Mouse (Mus musculus) brain, embryonic 18.5 days (tissue): ENCODE measurements at regions not wholly inside any gene's neighbourhood (a gene's known extent, or its start where the extent isn't known, plus 50 kb on each side); places are given as distances from the start of the nearest gene placed in this dataset.

ENCODE experiments used
- DNase-seq: peaks from one replicate; pipeline ENCODE4 v3.0.0-alpha.2; 2012; ENCODE audit warnings: low read depth, low spot score

DNA sequence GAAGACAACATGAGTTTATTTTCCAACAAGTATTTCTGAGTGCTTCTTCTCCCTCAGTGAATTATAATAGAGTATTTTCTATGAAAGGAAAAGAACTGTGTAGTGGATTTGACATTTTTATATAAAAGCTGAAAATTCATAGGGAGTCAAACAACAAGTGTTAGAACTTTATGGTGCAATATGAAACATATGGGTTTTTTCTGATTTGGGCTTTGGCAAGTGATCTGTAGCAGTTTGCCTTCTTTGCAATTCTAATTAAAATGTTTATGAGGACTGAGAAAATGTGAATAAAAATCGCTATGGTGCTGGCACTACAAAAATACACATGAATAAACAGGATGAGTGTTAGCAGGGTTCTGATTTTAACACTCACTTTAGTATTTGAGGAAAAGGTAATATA, 341.0 kb downstream of the Gabrg1 start:
- peak; percentile 67 for DNase-seq

DNA sequence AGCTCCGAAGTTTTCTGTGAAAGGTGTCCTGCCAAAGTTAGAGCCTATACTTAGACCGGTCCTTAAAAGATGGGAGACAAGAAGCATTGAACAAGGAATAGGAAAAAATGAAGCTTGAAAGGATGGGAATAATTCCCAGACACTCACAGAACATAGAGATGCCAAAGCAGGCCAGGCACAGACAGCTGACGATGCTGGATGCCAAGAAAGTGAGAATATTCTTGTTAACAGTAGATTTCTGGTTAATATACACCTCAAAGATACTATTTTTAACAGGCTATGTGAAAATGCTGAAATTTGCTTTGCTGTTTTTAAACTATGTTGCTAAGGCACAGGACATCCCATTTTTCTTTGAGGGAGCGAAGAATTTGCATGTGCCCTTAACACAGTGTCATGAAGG, 366.3 kb downstream of the Gabrg1 start:
- DNase-seq, result no peak

DNA sequence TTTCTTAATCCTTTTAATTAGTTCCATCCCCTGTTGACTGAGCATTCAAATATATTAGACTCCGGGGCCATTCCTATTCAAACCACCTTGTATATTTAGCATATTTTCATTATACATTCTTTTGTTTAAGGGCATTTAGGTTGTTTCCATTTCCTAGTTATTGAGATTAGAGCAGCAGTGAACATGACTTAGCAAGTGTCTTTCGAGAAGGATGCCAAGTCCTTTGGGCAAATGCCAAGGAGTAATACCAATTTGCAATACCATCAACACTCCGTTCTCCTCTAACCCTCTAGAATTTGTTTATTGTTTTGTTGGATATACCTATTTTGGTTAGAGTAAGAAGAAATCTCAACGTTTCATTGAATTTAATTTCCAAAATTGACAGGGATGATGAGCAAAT, 407.8 kb downstream of the Gabrg1 start:
- no peak for DNase-seq

DNA sequence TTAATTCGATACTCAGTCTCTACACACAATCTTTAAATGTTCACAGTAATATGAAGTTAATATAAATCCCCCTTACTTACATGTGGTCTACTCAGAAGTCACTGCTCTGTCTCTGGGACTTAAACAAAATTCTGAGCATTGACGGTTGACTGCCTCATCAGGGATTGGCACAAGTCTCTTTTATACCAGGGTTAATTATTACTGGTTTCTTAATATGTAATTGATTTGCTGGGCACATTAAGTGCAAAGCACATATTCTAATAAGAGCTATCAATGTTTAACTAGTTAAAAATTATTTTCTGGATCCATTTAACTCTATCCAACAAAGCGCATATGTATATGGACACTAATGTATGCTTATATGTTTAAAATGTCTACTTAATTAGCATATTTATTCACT, 441.9 kb downstream of the Gabrg1 start:
- DNase-seq, result no peak

DNA sequence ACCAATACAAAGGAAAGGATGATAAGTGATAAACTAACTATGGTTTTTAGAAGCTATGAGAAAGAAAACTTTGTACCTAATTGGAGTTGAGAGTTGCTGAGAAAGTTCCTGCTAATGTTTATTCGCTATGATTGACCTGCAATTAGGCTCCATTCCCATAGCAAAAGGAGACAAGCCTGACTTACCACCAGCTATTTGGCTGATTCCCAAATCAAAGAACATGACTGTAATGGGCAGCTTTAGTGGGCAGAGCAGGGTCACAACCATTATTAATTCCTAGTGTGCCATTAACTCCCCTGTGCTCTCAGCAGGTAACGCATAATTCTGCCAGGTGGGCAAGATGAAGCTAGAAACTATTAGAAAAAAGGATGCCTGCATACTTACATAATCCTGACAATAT, 452.5 kb downstream of the Gabrg1 start:
- DNase-seq, result no peak

DNA sequence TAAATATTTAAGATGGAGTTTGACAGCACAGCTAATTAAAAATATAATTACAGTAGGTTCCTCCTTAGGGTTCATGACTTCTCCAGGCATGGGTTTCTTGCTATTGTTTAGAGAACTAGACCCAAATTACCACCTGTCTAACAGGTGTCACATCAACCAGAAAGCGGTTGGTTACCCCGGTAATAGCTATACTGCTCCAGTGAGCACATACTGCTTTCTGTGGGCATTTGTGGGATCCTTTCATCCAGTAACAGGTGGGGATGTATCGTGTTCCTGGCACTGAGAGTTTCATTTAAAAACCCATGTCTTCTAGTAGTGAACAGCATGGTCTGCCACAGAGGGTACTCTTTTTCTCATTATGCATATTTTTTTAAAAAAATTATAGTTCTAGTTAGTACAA, 455.1 kb downstream of the Gabrg1 start:
- no peak for DNase-seq
